Mouse (Mus musculus) fibroblast of lung, adult 2 months (primary cell): ENCODE results near the gene Mup6.
"Not testable (repeated sequence)": the region's sequence is repeated elsewhere in the genome, so short reads cannot be mapped to it uniquely, and the experiment has no call there.

Experiments
- DNase-seq: peaks from one replicate; pipeline ENCODE4 v3.0.0-alpha.2; 2011; ENCODE audit warnings: low read depth

The Mup6 gene

DNA sequence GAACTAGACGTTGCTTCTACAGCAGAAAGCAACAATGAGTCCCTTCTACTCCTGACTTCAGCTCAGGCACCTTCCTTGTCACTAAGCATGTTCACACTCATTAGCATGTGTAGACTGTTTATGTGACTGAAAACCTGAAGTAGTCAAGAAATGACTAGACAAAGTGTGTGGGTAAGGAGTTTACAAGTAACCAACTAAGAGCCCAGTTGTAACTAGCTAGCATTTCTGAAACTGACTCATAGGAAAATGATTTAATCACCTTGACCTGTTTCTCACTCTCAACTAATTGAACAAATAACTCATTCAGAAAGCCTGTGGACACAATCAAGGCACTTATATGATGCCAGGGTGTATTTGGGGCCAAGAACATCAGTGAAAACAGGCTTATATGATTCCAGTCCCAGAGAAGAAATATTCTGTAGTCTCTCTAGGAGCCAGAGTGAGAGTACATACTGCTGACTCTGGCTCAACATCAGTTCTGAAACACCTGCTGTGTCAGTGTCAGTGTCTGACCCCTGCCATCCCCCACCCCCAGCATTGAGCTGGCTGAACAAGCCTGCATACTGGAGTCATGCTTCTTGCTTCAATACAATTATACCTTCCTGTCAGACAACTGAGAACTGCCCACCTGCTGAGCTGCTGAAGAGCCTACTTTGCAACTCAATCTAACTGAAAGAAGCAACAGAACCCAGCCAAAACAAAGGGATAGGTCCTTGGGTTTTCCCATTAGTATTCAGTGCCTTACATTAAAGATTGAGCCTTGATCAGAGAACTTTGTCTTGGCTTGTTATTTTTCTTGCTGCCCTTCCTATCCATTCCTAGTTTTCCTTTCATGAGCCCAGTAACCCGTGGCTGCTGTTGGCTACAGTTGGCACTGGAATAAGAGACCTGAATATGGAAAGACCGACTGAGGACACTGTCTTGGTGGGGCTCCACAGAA is at the start of gene Mup6:
TSS of gene Mup6 (plus strand) at position 890 of the 940 bp plus-strand sequence.
- no peak for DNase-seq

GRCm38 (mm10) chr4:59914608-59915403 is 49.3 kb upstream of the Mup6 start, which contains the start of gene Slc46a2:
TSS of gene Slc46a2 (minus strand) at chr4:59915056.
- DNase-seq: no peak

DNA sequence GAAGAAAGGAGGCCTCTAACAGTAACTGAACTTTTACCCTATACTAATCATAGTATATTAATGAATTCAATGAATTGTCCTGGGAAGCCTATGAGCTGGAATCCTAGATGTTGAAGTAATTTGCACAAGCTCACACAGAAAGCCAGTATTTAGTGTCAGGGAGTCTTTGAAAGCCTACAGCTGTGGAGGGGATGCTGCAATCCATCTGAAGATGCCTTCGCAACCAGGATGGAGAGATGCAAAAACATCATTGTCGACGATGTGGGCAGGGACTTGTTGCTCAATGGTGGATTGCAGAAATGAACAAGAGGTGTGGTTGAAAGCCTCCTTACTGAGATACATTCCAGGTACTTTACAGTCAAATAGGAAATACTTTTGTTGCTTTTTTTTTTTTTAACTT is 46.1 kb upstream of the Mup6 start:
- no peak for DNase-seq

DNA sequence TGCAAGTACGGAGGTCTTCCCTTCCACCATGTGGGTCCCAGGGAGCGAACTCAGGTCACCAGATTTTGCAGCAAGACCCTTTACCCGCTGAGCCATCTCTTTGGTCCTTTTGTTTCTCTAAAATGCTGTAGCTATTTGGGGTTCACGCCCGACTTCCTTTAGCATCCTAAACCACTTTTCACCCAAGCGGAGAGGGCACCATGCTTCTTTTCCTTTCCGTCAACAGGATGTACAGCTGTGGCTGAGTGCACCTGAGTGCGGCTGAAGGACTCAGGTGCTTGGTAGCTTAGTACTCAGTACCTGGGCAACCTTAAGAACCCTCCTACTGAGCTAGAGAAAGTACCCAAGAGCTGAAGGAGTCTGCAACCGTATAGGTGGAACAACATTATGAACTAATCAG is 39.0 kb upstream of the Mup6 start:
- DNase-seq: no peak

GRCm38 (mm10) chr4:59927666-59928065 is 36.4 kb upstream of the Mup6 start:
- DNase-seq: no peak

- peak; percentile 60 for DNase-seq
Measured at GRCm38 (mm10) chr4:59928347-59928746, 35.7 kb upstream of the Mup6 start.

- DNase-seq: no peak
Measured at GRCm38 (mm10) chr4:59932505-59933281, 31.4 kb upstream of the Mup6 start.

- DNase-seq: no peak
Measured at GRCm38 (mm10) chr4:59937543-59937942, 26.6 kb upstream of the Mup6 start.

- DNase-seq: no peak
Measured at GRCm38 (mm10) chr4:59960610-59961009, 3.5 kb upstream of the Mup6 start, which contains the start of gene Mup4. TSS of gene Mup4 (minus strand) at chr4:59960710.

DNA sequence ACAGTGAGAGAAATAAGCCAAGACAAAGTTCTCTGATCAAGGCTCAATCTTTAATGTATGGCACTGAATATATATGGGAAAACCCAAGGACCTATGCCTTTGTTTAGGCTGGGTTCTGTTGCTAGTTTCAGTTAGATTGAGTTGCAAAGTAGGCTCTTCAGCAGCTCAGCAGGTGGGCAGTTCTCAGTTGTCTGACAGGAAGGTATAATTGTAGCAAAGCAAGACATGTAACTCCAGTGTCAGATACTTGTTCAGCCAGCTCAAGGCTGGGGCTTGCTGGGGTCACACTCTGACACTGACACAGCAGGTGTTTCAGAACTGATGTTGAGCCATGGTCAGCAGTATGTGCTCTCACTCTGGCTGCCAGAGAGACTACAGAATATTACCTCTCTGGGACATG is 33.8 kb downstream of the Mup6 start:
- not testable (repeated sequence) for DNase-seq

DNA sequence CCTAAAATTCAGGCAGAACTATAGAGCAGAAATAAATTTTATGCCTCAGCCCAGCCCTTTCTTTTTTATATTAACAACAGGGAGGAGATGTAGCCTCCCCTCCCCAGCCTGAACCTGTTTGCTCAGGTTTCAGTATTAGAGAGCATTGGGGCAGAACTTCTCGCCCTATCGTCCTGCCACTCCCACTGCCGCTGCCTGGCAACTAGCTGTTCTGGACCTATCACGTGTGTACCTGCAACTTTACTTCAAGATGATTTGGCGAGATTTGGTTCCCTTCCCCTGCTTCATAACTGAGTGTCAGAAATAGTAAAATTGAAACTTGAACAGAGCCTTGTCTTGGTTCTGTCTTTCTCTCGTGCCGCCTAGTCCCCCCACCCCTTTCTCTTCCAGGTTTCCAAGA is 56.0 kb downstream of the Mup6 start:
- DNase-seq: not testable (repeated sequence)

DNA sequence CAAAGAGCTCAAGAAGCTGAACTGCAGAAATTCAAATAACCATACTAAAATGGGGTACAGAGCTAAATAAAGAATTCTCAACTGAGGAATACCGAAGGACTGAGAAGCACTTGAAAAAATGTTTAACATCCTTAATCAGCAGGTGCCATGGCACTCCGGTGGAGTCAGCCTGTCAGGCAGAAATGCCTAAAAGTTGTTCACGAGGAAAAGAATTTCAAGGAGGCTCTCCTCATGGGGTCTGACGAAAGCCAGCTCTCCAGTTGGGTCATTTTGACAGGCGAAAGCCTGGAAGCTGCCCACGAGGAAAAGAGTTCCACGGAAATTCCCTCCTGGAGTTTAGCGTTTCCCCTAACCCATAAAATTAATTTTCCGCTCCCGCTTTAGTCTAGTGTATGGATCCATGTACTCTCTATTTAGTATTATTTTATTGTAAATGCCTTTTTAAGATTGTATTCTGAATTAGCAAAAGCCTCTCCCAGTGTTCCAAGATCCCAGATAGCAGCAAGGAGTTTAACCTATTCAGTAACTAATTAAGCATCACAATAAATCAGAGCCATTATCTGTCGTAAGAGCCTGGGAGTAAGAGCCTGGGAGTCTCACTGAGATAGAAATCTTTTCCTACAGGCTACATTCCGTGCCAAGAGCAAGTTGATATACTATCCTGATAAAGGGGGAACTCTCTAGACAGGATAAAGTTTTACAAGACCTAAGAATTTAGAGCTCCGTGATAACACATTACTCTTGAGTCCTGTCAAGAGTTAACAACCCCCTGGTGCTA is 65.4 kb downstream of the Mup6 start:
- not testable (repeated sequence) for DNase-seq
